ENCODE assay signal across 18 mouse cellular contexts in the genomic region with DNA sequence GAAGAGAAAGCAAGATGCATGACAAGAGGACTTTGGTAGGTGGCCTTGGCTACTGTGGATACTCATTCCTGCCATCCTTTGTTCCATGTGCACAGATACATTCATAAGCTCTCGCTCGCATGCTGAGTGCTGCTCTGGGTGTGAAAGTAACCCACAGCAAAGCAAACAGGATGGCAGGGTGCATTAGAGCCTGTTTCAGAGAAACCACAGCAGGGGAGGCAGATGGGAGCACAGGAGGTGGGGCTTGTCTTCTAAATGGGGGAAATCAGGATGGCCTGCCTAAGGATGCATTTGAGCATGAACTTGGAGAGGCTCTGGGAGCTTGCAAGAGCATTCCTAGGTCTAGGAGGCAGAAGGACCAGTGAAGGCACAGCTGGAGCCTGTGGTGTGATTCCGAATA.
DNase-seq lines count a peak whose midpoint lies in the region; ATAC-seq and TF ChIP-seq lines count a peak whose summit lies in the region.
"Had no signal": no experiment of that assay in that cellular context is flagged by ENCODE, and none has a peak within 500 bp of the region (broad histone marks: within the 10 kb centered on the region; RNA-seq: fewer than 3 reads in every experiment).

No protein-coding gene starts in this region.

- H3K4me2 ChIP-seq in liver, postnatal 0 days (ENCODE audit: low read depth, low read length): no peak overlapping the region
- H3K4me2 ChIP-seq: embryonic facial prominence, embryonic 13.5 days; liver, embryonic 11.5 days; lung, embryonic 15.5 days; midbrain, embryonic 15.5 days had no signal

- no peaks in the 10 kb centered on the region for H3K36me3 ChIP-seq in liver, postnatal 0 days (replicated peaks; ENCODE audit: insufficient read depth, low read length)
- H3K36me3 ChIP-seq: embryonic facial prominence, embryonic 13.5 days; lung, embryonic 15.5 days; midbrain, embryonic 15.5 days had no signal

- no peak overlapping the region for H3K27ac ChIP-seq in liver, postnatal 0 days (ENCODE audit: low read depth)
- H3K27ac ChIP-seq: embryonic facial prominence, embryonic 13.5 days; lung, embryonic 15.5 days; midbrain, embryonic 15.5 days had no signal

- DNase-seq in cerebellum, adult 18-20 months: peak; percentile 51 to 63
- no peak for DNase-seq in cerebellum, adult 11 months
- DNase-seq in right cerebral cortex, postnatal 10 days (ENCODE audit: low spot score in 2 of 2): peak; percentile 63 to 69
- DNase-seq in right cerebral cortex, postnatal 36 days (ENCODE audit: low spot score in 2 of 2): no peak
- peak; percentile 67 to 85 for DNase-seq in layer of hippocampus, adult 18-20 months (ENCODE audit: low spot score in 2 of 2)
- no peak for DNase-seq in liver, postnatal 0 days
- DNase-seq in heart, postnatal 14 days: no peak
- DNase-seq: gastrocnemius, postnatal 10 days; heart, postnatal 36 days; kidney, adult 18-20 months; kidney, postnatal 4 days; thymus, adult 18-20 months had no signal

- WGBS in liver, postnatal 0 days (ENCODE audit: insufficient replicate concordance): 69% methylated on average over 3 of the region's 3 CpGs

- H3K4me3 ChIP-seq in liver, postnatal 0 days (ENCODE audit: low read depth, low read length): no peak overlapping the region
- H3K4me3 ChIP-seq: embryonic facial prominence, embryonic 13.5 days; lung, embryonic 15.5 days; midbrain, embryonic 15.5 days had no signal

- TF ChIP-seq EP300 in liver, postnatal 0 days (IDR thresholded peaks at IDR 0.05; ENCODE audit: low read depth): no peak

- TF ChIP-seq CTCF in liver, postnatal 0 days (IDR thresholded peaks at IDR 0.05; ENCODE audit: low read depth): no peak

- no peaks in the 10 kb centered on the region for H3K9me3 ChIP-seq in liver, postnatal 0 days (ENCODE audit: low read length)
- H3K9me3 ChIP-seq: embryonic facial prominence, embryonic 13.5 days; lung, embryonic 15.5 days; midbrain, embryonic 15.5 days had no signal

- H3K4me1 ChIP-seq in liver, postnatal 0 days (ENCODE audit: insufficient read depth): no peaks in the 10 kb centered on the region
- H3K4me1 ChIP-seq: lung, embryonic 15.5 days had no signal

- no peaks in the 10 kb centered on the region for H3K27me3 ChIP-seq in liver, postnatal 0 days (ENCODE audit: insufficient read depth, low read length)
- H3K27me3 ChIP-seq: embryonic facial prominence, embryonic 13.5 days; lung, embryonic 15.5 days; midbrain, embryonic 15.5 days had no signal

- ATAC-seq in liver, postnatal 0 days: no peak
- no peak for ATAC-seq in monocyte, adult 5-6 weeks (replicated peaks; ENCODE audit: insufficient number of reproducible peaks, low FRiP score, low TSS enrichment, poor library complexity, severe bottlenecking)
- ATAC-seq: hindbrain, embryonic 16.5 days; midbrain, embryonic 15.5 days had no signal

- intact Hi-C loops in heart, postnatal 14 days (cut with DNase I): no loop called here

- H3K9ac ChIP-seq in liver, postnatal 0 days (replicated peaks): no peak overlapping the region
- H3K9ac ChIP-seq: embryonic facial prominence, embryonic 13.5 days; lung, embryonic 15.5 days; midbrain, embryonic 15.5 days had no signal

Comparison
In these comparisons a context has a peak if more than half of its experiments do, and no peak if none do; other contexts are left out.
1. DNase-seq: peak in cerebellum, adult 18-20 months (2 of 2), right cerebral cortex, postnatal 10 days (2 of 2) and layer of hippocampus, adult 18-20 months (2 of 2); none in cerebellum, adult 11 months (single experiment), right cerebral cortex, postnatal 36 days (0 of 2), liver, postnatal 0 days (single experiment) and heart, postnatal 14 days (0 of 2).